In the genomic region with DNA sequence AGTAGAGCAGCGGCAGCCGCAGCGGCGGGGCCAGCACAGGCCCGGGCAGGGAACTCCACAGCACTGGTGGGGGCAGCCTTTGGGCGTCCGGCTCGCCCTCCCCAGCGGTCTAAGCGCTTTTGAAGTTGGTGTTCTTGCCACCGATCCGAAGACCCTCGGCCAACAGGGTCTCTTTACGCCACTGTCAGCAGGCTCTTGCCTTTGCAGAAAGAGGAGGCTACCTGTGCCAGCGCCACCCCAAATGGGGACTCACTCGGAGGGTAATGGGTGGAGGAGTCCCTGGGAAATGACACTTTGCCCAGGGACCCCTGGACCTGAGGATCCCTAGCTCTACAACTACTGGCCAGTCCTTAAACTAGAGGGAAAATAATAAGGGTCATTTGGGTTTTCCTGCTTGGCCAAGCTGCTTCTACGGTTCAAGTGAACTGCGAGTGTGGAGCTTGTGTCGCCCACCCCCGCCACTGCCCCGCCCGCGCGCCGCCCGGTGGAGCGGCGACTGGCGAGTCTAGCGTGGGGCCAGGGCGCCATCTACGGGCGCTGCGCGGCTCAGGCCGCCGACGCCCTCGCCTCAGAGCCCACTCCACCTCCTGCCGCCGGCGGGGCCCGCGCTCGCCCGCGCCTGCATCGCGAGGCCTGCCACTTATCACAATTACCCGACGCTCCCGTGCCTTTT, we compare ENCODE assay signal across 8 mouse cellular contexts. TPM values are rescaled to one million over a fixed set of nuclear protein-coding genes. Genes with fewer than 3 reads are reported as not detected.
DNase-seq lines count a peak whose midpoint lies in the region; ATAC-seq and TF ChIP-seq lines count a peak whose summit lies in the region.

No protein-coding gene starts in this region.

- no peaks in the 10 kb centered on the region for H3K9me3 ChIP-seq in heart, embryonic 10.5 days

- no peak for DNase-seq in spleen, adult 2 months (ENCODE audit: low read depth in 1 of 2, low spot score in 2 of 2)
- DNase-seq in spleen, postnatal 14 days (ENCODE audit: low spot score in 2 of 2) = no peak
- no peak for DNase-seq in heart, embryonic 10.5 days (ENCODE audit: low spot score)
- peak; percentile 81 for DNase-seq in kidney, postnatal 10 days
- no peak for DNase-seq in frontal cortex, postnatal 25 days (ENCODE audit: low spot score in 2 of 2)

- H3K27ac ChIP-seq in spleen, adult 2 months (ENCODE audit: insufficient read depth, low read length) = no peak overlapping the region
- no peak overlapping the region for H3K27ac ChIP-seq in cortical plate, adult 2 months (ENCODE audit: insufficient read depth, low read length)
- no peak overlapping the region for H3K27ac ChIP-seq in heart, embryonic 10.5 days
- H3K27ac ChIP-seq in testis, adult 2 months (ENCODE audit: control insufficient read depth, insufficient read depth, low read depth, low read length) = no peak overlapping the region

- H3K36me3 ChIP-seq in spleen, adult 2 months (ENCODE audit: control insufficient read depth, insufficient read depth, low read length) = no peaks in the 10 kb centered on the region
- H3K36me3 ChIP-seq in heart, embryonic 10.5 days = no peaks in the 10 kb centered on the region
- H3K36me3 ChIP-seq in testis, adult 2 months (ENCODE audit: control insufficient read depth, insufficient read depth, low read length) = no peaks in the 10 kb centered on the region

- H3K4me1 ChIP-seq in spleen, adult 2 months (ENCODE audit: control insufficient read depth, insufficient read depth, insufficient read length) = peaks cover 3% of the 10 kb centered on the region; the same call in 1 of the 2 replicates
- H3K4me1 ChIP-seq in cortical plate, adult 2 months (ENCODE audit: control insufficient read depth, insufficient read depth, low read length) = no peaks in the 10 kb centered on the region
- H3K4me1 ChIP-seq in heart, embryonic 10.5 days = peaks cover 48% of the 10 kb centered on the region
- H3K4me1 ChIP-seq in testis, adult 2 months (ENCODE audit: control insufficient read depth, insufficient read depth, low read length) = peaks cover 18% of the 10 kb centered on the region

- TF ChIP-seq CTCF in spleen, adult 2 months (IDR thresholded peaks at IDR 0.05; ENCODE audit: extremely low read depth, insufficient read depth, insufficient read length, insufficient replicate concordance) = peak; percentile 65
- peak; percentile 19; the same call in 1 of the 2 replicates for TF ChIP-seq CTCF in cortical plate, adult 2 months (IDR thresholded peaks at IDR 0.05; ENCODE audit: extremely low read depth, insufficient read depth, low read length)
- peak; percentile 34; the same call in 1 of the 2 replicates for TF ChIP-seq CTCF in testis, adult 2 months (IDR thresholded peaks at IDR 0.05; ENCODE audit: control insufficient read depth, insufficient read depth, insufficient replicate concordance, low read depth, low read length)

- H3K4me3 ChIP-seq in spleen, adult 2 months (ENCODE audit: extremely low read depth, insufficient read depth, insufficient read length) = no peak overlapping the region
- no peak overlapping the region for H3K4me3 ChIP-seq in cortical plate, adult 2 months (ENCODE audit: insufficient read depth, low read length)
- H3K4me3 ChIP-seq in heart, embryonic 10.5 days = peak overlapping the region; percentile 48
- no peak overlapping the region; the same call in 1 of the 2 replicates for H3K4me3 ChIP-seq in testis, adult 2 months (ENCODE audit: control insufficient read depth, low read depth, low read length)

- WGBS in spleen, adult 2 months = 2% methylated on average over 52 of the region's 52 CpGs
- WGBS in heart, embryonic 10.5 days = under 1% methylated on average over 52 of the region's 52 CpGs

- ATAC-seq in megakaryocyte-erythroid progenitor cell, adult 5-6 weeks (replicated peaks; ENCODE audit: low FRiP score, low TSS enrichment, poor library complexity, severe bottlenecking) = peak; percentile 57

- no peak for TF ChIP-seq POLR2A in spleen, adult 2 months (IDR thresholded peaks at IDR 0.05; ENCODE audit: low read depth, low read length)
- no peak for TF ChIP-seq POLR2A in cortical plate, adult 2 months (IDR thresholded peaks at IDR 0.05; ENCODE audit: extremely low read depth, insufficient read depth, low read length)
- TF ChIP-seq POLR2A in testis, adult 2 months (IDR thresholded peaks at IDR 0.05; ENCODE audit: control insufficient read depth, low read depth, low read length) = no peak

- H3K27me3 ChIP-seq in spleen, adult 2 months (ENCODE audit: control insufficient read depth, insufficient read depth, low read length) = peaks cover 41% of the 10 kb centered on the region
- peaks cover 96% of the 10 kb centered on the region for H3K27me3 ChIP-seq in heart, embryonic 10.5 days (ENCODE audit: insufficient read depth, poor library complexity, severe bottlenecking)
- peaks cover 2% of the 10 kb centered on the region; the same call in 1 of the 2 replicates for H3K27me3 ChIP-seq in testis, adult 2 months (ENCODE audit: control insufficient read depth, insufficient read depth, low read length)

RNA-seq across cellular contexts. Expression of a gene that starts 7.0 kb away (rescaled TPM):
- polyA plus RNA-seq in spleen, adult 2 months (2012; rRNA removed) = 0.12 and 0.27 TPM in 2 replicates
- polyA plus RNA-seq in cortical plate, adult 2 months (2012; rRNA removed) = 0.40 and 0.42 TPM in 2 replicates
- 1.3 and 3.5 TPM in 2 replicates for polyA plus RNA-seq in heart, embryonic 10.5 days (2016; fragmentation: Nextera tagmentation; extraction: Ambion mirVana)
- total RNA-seq in megakaryocyte-erythroid progenitor cell, adult 5-6 weeks (2014; fragmentation: Nextera tagmentation) = not detected in 2 replicates
- total RNA-seq in megakaryocyte-erythroid progenitor cell, adult 5-6 weeks (2017) = not detected in 2 replicates
- 2.6 and 3.1 TPM in 2 replicates for polyA plus RNA-seq in testis, adult 2 months (2012; rRNA removed)
